Mouse (Mus musculus) layer of hippocampus, adult 9-11 months (tissue): ENCODE data around the gene Trmt6.

Experiments used
- DNase-seq: peaks from one replicate; pipeline ENCODE4 v3.0.0; 2022

Gene Trmt6

DNA sequence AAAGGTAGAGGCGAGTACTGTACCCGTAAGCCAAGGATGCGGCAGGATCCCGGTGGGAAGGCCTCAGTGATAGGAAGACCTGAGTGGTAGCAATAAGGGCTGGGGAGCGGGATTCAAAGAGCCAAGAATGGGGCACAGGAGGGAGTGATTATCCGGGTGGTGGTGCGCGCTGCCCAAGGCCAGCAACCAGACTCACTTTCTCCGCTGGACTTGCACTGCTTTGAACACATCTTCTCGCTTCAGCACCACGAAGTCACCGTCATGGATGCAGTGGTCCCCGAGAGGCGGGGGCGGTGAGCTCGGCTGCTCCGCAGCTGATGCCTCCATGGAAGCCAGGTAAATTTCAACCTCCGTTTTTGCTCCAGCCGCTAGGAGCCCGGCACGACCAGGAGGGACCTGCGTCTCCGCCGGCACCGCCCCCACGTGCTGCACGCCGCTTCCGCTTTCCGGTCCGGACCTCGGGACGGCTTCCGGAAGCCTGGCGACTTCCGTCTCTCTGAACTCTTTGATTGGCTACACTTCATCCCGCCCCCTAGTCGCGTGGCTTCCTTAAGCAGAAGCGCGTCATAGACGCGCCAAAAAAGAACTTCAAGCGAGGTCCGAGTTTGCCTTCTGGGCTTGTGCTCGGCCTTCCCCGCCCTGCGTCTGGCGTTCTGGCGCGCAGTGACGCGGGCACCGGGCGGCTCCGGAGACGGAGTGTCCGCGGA, at the start of gene Trmt6, which contains the start of gene Mcm8:
Gene Trmt6 (minus strand): TSS at position 448 of the 707 bp plus-strand sequence.
Gene Mcm8 (plus strand): TSS at position 534 of the 707 bp plus-strand sequence.
- peak; percentile 94 for DNase-seq

DNA sequence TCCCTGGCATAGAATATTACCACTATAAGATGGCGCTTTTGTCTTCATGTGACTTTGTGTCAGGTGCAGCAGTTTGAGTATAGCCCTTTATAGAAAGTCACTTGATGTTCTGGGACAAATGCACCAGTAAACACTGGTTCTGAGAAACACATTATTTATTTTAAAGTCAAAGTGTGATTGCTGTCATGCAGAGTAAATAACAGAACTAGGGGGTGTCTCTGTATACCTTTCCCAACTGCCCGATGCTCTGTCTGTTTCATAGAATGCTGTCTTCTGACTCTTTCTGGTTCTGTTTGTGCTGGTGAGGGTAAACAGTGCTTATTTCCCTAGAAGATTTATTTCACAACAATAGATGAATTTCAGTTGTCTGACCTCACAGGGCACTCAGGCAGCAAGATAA, 47.5 kb upstream of the Trmt6 start:
- no peak for DNase-seq

DNA sequence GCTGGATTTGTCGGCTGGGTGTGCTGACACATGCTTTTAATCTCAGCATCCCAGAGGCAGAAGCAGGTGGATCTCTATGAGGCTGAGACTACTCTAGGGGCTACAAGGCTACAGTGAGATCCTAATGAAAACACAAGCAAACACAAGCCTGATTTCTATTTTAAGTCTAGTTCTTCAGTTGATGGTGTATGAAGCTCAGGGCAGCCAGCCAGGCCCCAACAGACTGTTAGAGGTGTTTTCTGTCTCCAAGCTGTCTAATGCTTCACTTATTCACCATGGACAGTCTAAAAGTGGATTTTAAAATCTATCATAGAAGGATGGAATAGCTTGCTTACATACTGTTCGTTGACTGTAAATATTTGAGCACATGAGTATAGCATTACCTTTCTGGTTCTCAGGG, 45.6 kb upstream of the Trmt6 start:
- peak; percentile 30 for DNase-seq

DNA sequence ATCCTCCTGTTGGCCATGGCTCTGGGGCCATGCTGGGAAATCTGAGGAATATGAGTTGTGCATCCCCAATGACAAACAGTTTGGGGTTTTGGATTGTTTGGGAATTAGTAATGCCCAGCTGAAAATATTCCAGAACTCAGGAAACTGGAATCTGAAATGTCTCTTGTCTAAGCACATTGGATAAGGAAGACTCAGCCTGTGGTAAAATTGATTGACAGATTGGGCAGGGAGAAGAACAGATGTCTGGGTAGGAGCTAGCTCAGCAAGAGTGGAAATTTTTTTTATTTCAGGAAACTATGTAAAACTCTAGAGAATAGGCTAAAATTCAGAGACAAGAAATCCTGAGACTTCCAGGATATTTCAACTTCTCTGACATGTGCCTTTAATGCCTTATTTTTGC, 44.6 kb upstream of the Trmt6 start:
- no peak for DNase-seq

DNA sequence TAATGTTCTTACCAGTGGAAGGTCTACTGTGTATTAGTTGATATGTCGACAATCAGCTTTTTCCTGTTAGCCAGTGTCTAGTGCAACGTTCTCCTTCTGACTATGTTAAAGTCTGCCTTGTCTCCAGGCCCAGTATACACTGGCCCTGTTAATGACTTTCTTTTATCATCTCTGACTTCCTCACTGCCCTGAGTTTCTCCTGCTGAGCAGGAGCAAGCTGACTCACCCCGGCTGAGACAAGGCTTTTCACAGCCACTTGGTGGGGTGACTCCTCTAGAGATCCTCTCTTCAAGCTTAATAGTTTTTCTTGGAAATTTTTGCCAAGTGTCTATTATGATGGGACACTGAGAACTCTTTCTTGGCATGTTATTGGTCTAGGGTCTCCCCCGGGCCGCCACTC, 40.5 kb upstream of the Trmt6 start:
- DNase-seq: no peak

DNA sequence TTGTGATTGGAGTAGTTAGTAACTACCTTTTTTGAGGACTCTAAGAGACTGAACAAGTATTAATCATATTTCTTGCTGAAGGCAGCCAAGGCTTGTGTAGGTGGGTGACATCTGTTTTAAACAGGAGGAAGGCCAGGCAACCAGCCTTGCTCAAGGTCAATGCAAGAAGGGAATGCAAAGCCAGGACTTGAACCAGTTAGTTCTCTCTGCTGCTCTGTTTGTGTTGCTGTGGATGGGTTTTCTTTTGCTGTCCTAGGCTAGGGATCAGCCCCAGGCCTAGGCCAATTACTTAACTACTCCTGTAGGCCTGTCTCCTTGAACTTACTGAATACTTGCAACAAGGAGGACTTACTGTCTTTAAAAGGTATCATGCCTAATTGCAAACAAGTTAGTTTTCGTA, 37.2 kb upstream of the Trmt6 start:
- DNase-seq: no peak

DNA sequence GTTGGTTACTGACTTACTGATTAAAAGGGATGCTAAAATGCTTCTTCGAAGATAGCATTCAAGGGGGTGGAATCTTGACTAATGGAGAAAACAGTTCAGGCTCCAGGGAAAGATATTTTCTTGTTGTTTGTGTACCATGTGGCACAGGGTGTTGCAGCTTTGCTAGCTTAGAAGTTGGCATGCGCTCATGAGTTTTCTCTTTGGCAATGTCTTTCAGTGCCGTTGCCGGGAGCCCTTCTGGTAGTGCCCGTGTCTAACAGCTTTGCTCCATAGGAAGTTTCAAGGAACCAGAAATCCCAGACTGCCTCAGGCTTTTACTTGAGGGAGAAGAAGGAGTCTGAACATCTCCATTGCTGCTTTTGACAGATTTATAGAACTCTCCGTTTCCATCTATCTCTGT, 33.3 kb upstream of the Trmt6 start:
- DNase-seq: peak; percentile 40

DNA sequence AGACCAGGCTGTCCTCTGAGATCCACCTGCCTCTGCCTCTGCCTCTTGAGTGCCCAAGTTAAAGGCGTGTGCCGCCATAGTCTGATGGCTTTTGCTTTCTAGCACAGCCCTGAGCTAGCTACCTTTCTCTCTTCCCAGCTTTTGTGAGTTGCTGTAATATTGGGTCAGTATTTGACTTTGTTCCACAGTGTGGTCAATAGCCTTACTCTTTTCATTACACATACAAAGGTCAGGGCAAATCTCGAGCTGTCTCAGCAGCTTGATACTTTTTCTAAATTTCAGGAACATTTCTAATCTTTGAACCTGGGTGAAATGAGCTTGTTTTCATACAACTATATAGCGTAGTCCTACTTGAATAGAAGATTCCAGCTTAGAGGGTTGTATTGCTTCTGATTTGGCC, 32.5 kb upstream of the Trmt6 start:
- no peak for DNase-seq

DNA sequence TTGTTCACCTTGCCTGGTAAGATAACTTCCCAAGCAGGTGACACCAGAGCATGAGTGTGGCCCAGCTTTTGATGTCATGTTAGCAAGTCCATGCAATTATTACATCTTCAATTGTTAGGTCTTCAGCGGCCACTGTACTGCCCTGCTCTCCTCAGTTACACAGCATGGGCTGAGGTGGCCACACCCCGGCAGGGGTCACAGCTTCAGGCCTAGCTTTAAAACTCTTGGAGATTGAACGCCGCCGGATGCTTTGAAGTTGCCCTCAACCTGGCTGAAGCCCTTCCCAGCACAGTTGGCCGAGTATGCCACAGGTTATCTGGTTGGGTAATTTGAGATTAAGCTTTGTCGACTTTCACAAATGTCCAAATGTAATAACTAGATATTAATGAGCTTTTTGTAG, 31.7 kb upstream of the Trmt6 start:
- DNase-seq: no peak

DNA sequence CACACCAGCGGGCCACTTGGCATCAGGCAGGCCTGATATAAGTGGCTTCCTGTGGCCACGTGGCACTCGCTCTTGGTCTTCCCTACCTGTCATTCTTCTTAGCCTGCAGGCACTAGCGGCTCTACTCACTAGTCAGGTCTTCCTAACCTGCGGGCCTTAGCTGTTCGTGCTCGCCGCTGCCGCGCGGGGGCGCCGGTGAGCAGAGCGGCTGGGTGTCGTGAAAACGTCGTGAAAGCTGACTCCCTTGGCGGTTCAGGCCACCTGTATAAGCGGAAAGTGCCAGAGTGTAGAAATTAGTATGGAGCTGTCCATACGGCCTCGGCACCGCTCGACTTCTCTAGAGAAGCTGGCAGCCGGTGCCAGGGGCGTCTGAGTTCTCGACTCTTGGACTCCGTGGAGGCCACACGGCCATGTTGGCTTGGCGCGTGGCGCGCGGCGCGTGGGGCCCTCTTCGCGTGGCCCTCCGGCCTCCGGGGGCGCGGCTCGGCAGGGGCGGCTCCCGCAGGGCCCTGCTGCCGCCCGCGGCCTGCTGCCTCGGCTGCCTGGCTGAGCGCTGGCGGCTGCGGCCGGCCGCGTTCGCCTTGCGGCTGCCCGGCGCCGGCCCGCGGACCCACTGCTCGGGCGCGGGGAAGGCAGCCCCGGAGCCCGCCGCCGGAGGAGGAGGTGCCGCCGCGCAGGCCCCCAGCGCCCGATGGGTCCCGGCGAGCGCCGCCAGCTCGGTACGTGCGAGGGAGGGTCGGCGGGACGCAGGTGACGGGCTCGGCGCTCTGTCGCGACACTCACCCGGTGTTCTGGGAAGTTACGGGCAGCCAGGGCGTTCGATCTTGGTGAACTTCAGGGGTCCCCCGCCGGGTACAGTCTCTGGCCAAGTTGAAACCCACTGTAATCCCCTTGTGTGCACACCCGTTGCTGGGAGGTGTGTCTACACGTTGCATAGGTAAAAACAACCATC, 30.8 kb upstream of the Trmt6 start, which contains the start of gene Crls1:
Gene Crls1 (plus strand): TSS at position 260 of the 952 bp plus-strand sequence.
- DNase-seq: peak; percentile 93

DNA sequence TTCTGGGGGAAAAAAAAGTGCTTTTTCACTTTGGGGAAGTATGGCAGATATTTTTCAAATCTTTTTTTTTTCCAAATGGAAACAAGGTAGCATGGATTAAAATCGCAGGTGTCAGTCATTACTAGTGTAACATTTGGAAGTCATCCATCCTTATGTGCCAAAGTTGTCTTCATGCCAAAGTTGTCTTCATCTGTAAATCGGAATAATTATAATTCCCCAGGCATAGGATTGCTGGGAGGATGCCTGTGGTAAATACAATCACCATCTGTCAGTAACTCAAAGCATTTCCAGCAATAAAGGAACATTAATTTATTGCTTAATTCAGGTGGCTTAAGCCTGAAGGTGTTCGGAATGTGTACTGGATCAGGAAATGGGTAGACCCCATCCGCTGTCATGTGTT, 25.2 kb upstream of the Trmt6 start:
- no peak for DNase-seq

DNA sequence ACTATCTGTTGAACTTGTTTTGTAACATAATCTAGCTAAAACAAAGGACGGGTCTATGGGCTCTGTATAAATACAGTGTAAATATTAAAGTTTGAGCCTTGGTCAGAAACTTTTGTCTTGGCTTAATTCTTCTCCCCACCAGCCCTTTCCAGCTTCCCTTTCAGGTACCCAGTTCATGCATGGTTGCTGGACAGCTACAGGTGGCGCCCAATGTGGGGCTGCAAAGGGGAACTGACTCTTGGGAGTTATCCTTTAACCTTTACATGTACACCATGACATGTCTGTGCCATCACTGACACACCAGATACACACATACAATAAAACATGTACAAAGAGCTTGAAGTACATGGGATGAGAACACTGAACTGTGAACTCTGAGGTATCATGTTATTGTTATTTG, 12.9 kb downstream of the Trmt6 start:
- DNase-seq: no peak

DNA sequence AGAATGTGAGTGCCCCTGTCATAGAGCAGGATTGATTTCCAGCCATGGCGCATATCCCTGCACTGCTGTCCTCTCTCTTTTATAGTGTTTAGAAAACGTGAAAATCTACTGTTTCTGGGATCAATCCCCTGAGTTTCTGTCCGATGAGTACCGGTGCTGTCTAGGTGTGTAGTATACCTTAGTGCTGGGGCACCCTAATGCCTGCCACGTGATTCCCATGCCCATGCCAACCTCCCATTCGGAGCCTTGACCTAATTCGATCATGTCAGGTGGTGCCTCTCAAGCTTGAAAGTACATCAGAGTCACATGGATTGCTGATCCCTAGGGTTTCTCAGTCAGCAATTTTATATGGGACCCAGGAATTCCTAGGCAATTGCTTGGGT, 21.7 kb downstream of the Trmt6 start:
- no peak for DNase-seq

DNA sequence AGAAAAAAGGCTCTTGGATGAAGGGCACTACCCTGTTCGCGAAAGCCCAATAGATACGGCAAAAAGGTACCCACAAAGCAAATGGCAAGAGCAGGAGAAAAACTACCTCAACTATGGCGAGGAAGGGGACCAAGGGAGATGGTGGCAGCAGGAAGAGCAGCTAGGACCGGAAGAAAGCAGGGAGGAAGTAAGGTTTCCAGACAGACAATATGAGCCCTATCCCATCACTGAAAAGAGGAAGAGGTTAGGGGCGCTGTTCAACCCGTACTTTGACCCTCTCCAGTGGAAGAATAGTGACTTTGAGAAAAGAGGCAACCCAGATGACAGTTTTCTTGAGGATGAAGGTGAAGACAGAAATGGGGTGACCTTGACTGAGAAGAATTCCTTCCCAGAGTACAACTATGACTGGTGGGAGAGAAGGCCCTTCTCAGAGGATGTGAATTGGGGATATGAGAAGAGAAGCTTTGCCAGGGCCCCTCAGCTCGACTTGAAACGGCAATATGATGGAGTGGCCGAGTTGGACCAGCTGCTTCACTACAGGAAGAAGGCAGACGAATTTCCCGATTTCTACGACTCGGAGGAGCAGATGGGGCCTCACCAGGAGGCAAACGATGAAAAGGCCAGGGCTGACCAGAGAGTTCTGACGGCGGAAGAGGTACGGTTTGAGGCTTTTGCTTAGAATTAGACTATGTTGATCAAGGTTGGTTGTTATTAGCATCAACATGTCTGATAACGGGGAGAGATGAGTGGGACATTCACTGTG, 22.2 kb downstream of the Trmt6 start:
- DNase-seq: no peak

DNA sequence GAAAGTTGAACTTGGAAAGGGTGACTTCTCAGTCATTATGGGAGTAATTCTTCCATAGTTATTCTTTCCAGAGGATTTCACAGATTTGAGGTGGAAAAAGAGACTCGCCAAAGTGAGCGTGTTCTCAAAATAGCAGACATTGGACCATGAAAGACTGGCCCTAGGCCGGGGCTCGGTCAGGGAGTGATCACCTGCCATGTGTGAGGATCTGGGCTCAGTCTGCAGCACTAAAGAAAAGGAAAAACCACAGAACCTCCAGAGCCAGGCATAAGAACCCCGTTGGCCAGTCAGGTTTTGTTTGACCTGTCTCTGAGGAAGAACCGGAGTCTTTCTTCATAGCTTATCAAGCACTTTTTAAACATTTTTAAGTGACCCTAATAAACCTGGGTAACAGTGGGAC, 31.8 kb downstream of the Trmt6 start:
- DNase-seq: no peak

DNA sequence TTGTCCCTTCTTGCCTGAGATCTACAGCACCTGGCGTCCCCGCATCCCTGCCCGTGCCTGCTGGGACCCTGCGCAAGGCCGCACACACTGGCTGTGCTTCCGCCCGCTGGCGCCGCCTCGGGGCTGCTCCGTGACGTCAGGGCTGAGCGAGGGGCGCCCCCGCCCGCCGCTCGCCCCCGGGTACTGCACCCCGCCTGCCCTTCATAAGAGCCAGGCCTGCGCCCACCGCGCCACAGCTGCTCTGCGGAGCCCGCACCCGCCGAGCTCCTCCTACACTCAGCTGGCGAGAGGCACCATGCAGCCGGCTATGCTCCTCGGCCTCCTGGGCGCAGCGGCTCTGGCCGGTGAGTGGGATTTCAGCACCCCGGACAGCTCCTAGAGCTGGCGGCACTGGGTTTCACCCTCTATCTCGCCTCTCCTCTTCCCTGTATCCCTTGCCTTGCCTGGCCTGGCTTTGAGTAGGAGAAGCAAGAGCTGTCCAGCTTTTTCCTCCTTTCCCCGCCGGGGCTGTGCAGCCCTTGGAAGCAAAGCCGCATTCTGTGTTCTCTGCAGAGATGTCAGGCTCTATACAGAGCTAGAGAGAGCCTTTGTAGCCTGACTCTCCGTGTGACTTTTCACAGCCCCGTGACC, 34.3 kb downstream of the Trmt6 start:
- DNase-seq: peak; percentile 82

DNA sequence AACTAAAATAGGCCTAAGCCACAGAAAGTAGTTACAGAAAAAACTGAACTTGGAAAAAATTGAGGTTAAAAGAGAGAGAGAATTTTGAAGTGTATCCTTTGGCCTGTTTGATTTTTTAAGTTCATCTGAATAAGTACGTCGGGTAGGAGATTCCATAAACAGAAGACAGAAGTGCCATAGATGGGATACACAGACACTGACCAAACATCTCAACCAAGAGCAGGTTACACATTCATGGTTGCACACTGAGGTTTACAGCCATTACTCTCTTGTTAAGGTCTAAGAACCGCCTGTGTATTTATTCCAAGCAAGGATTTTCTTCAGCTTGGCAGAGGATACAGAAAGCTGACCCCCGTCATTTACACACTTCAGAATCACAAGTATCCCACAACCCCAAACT, 34.9 kb downstream of the Trmt6 start, which contains the start of gene Chgb:
Gene Chgb (plus strand): TSS at position 301 of the 400 bp plus-strand sequence.
- DNase-seq: no peak

DNA sequence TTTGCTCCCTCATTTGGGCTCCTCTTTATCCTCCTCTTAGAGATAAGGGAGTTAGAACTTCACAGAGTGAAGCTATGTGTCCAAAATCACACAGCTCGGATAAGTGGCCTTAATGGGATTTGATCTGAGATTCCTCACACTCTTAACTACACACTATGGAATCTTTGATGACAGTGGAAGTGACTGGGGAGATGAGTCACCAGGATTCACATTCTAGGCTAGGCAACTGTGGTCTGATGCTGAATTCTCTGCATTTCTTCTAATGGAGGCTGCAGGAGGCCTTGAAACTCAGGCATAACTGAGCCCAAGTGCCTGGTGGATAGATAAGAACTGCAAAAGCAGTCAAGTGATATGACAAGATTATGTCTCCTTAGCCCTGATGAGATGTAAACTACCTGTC, 45.0 kb downstream of the Trmt6 start:
- DNase-seq: no peak

DNA sequence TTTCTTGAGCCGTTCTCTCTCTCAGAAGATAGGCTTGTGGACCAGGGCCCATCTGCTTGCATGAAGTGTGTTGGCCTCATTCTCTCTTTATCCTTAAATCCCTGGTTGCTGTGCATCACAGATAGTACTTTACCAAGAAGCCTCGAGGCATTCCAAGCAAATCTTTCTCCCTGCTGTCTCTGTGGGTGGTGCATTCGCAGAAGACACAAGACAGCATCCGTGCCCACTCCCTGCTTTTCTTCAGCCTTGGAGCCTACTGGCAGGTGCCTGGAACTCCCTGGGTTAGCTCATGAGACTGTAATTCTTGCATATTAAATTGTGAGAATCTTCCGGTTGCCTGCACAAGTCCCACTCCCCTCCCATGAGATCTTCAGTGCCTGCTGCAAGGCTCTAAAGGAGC, 57.9 kb downstream of the Trmt6 start:
- peak; percentile 82 for DNase-seq
